Mouse (Mus musculus) C2C12 (cell line): ENCODE results near the gene Col11a1.

Source experiments
- CTCF ChIP-seq: IDR thresholded peaks from one replicate; pipeline ENCODE4 v1.5.1; 2011; ENCODE audit not compliant: control insufficient read depth, insufficient read depth, insufficient read length
- FOSL1 ChIP-seq: IDR thresholded peaks from one replicate; pipeline ENCODE4 v1.8.0; 2011; ENCODE audit warnings: mild to moderate bottlenecking, low read length; ENCODE audit not compliant: poor library complexity, insufficient read depth, severe bottlenecking
- MAX ChIP-seq: IDR thresholded peaks from one replicate; pipeline ENCODE4 v1.6.1; 2011; ENCODE audit warnings: mild to moderate bottlenecking, control low read depth
- MYOG ChIP-seq: IDR thresholded peaks from one replicate; pipeline ENCODE4 v1.6.1; 2011; ENCODE audit not compliant: control insufficient read depth, insufficient read length; ENCODE audit errors: extremely low read depth
- USF1 ChIP-seq: IDR thresholded peaks from one replicate; pipeline ENCODE4 v1.6.1; 2011; ENCODE audit warnings: low read depth, mild to moderate bottlenecking, control low read depth, moderate library complexity

- TF ChIP-seq CTCF: no peak
- TF ChIP-seq USF1: no peak
- no peak for TF ChIP-seq FOSL1
- no peak for TF ChIP-seq MYOG
- no peak for TF ChIP-seq MAX
Observed at GRCm38 (mm10) chr3:114216105-114216504, 185.8 kb downstream of the Col11a1 start.
